Mouse (Mus musculus) limb, embryonic 11.5 days (tissue): ENCODE measurements around the gene Twist1. TPM values are rescaled to one million over a fixed set of nuclear protein-coding genes. Genes with fewer than 3 reads are reported as not detected.

ENCODE experiments used
- ATAC-seq: fragments of 200-750 bp; cut with Nextera tagmentation; 2 replicates; pipeline ENCODE4 v1.8.0; 2017; ENCODE audit warnings: low read depth; ENCODE audit not compliant: insufficient number of reproducible peaks, low FRiP score, low TSS enrichment
- DNase-seq: peaks from one replicate; pipeline ENCODE4 v3.0.0-alpha.2; 2015; ENCODE audit warnings: low spot score
- H3K27ac ChIP-seq: fragments of 300-500 bp; sonication (generic); replicated peaks from 2 replicates; pipeline ENCODE4 v1.5.1; 2014; ENCODE audit warnings: low read depth, mild to moderate bottlenecking, low read length
- H3K27me3 ChIP-seq: fragments of 300-500 bp; sonication (generic); 2 replicates; pipeline ENCODE4 v1.6.1; 2014; ENCODE audit warnings: mild to moderate bottlenecking, low read length, mixed read lengths; ENCODE audit not compliant: control insufficient read depth, insufficient read depth
- H3K36me3 ChIP-seq: fragments of 300-500 bp; sonication (generic); 2 replicates; pipeline ENCODE4 v1.6.1; 2014; ENCODE audit warnings: mild to moderate bottlenecking, low read length, moderate library complexity, mixed read lengths; ENCODE audit not compliant: control insufficient read depth, insufficient read depth
- H3K4me1 ChIP-seq: fragments of 300-500 bp; sonication (generic); 2 replicates; pipeline ENCODE4 v1.6.1; 2014; ENCODE audit warnings: low read length, mixed read lengths; ENCODE audit not compliant: control insufficient read depth, insufficient read depth
- H3K4me2 ChIP-seq: fragments of 300-500 bp; sonication (generic); 2 replicates; pipeline ENCODE4 v1.6.1; 2014; ENCODE audit warnings: low read depth, mild to moderate bottlenecking, moderate library complexity; ENCODE audit not compliant: severe bottlenecking
- H3K4me3 ChIP-seq: fragments of 300-500 bp; sonication (generic); 2 replicates; pipeline ENCODE4 v1.5.1; 2014; ENCODE audit warnings: low read depth, low read length
- H3K9ac ChIP-seq: fragments of 300-500 bp; sonication (generic); 2 replicates; pipeline ENCODE4 v1.6.1; 2014; ENCODE audit warnings: mild to moderate bottlenecking, low read length
- H3K9me3 ChIP-seq: fragments of 300-500 bp; sonication (generic); 2 replicates; pipeline ENCODE4 v1.6.1; 2016; ENCODE audit warnings: low read length; ENCODE audit not compliant: control insufficient read depth
- WGBS: fragments of 180-500 bp; shearing (Covaris S2); extraction: QIAGEN DNeasy Blood & Tissue Kit; methylation state at CpG from one replicate; pipeline ENCODE4 v1.1.7; 2014; 5-methylcytosine and 5-hydroxymethylcytosine counted together
- polyA plus RNA-seq: library from polyadenylated mRNA; unstranded; fragments of >200 nt; fragmentation: Nextera tagmentation; extraction: Ambion mirVana; gene quantifications from 2 replicates; pipeline ENCODE4 v1.2.1, GENCODE M21; 2014

Twist1 gene
- polyA plus RNA-seq, 1 experiment from 2014 or later, result 55.5 TPM

- peak overlapping the region; percentile 60 for H3K4me2 ChIP-seq
- H3K27ac ChIP-seq, result peak overlapping the region; percentile 77
- peak overlapping the region; percentile 35 for H3K9ac ChIP-seq
- 2% methylated on average over 15 of the region's 15 CpGs for WGBS
- H3K36me3 ChIP-seq, result no peaks in the 10 kb centered on the region
- peak; percentile 69 for DNase-seq
- peak; percentile 26; the same call in 1 of the 2 replicates for ATAC-seq
- 0 out of 2 replicates have a peak overlapping the region, but pooled peaks have one; percentile 3 for H3K4me3 ChIP-seq
- H3K4me1 ChIP-seq, result peaks cover 41% of the 10 kb centered on the region
- no peaks in the 10 kb centered on the region for H3K9me3 ChIP-seq
- no peaks in the 10 kb centered on the region for H3K27me3 ChIP-seq
These were observed 6.3 kb downstream of the Twist1 start for GRCm38 (mm10) chr12:33963671-33964369.

DNA sequence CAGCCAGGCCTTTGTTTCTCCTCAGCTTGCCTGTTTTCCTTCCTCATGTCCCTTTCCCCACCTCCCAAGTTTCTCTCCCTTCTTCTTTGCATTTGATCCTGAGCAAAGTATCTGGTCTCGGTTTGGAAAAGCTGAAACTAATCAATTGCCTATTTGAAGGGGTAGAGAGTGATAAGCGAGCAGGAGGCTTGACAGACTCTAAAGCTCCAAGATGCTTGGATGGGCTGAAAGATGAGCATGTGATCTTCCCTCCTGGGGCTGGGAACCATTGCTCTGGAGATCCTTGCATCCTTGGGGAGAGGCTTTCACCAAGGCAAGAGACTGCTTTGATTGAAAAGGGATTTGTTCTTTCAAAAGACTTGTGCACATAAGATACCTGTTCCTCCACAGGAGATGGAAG lies 7.0 kb downstream of the Twist1 start:
- 9% methylated on average over 2 of the region's 2 CpGs for WGBS
- H3K9me3 ChIP-seq, result no peaks in the 10 kb centered on the region
- ATAC-seq, result no peak
- no peak overlapping the region for H3K4me2 ChIP-seq
- no peaks in the 10 kb centered on the region for H3K36me3 ChIP-seq
- no peak overlapping the region for H3K4me3 ChIP-seq
- H3K9ac ChIP-seq, result no peak overlapping the region
- H3K4me1 ChIP-seq, result peaks cover 43% of the 10 kb centered on the region
- H3K27ac ChIP-seq, result no peak overlapping the region
- no peak for DNase-seq
- no peaks in the 10 kb centered on the region for H3K27me3 ChIP-seq

GRCm38 (mm10) chr12:33965661-33966360 lies 8.3 kb downstream of the Twist1 start:
- Histone ChIP-seq H3K9me3 (no peaks in the 10 kb centered on the region), H3K4me3 (no peak overlapping the region), H3K36me3 (no peaks in the 10 kb centered on the region), H3K4me2 (peak overlapping the region; percentile 91; the same call in 1 of the 2 replicates), H3K4me1 (peaks cover 43% of the 10 kb centered on the region), H3K27me3 (no peaks in the 10 kb centered on the region), H3K9ac (peak overlapping the region; percentile 12; the same call in 1 of the 2 replicates), H3K27ac (peak overlapping the region; percentile 80)
- 4% methylated on average over 5 of the region's 5 CpGs for WGBS
- DNase-seq, result peak; percentile 40
- ATAC-seq, result no peak

GRCm38 (mm10) chr12:33966490-33967415 lies 9.3 kb downstream of the Twist1 start:
- Histone ChIP-seq H3K36me3 (no peaks in the 10 kb centered on the region), H3K4me2 (peak overlapping the region; percentile 91), H3K9ac (peak overlapping the region; percentile 63), H3K27me3 (no peaks in the 10 kb centered on the region), H3K4me3 (peak overlapping the region; percentile 29), H3K9me3 (no peaks in the 10 kb centered on the region), H3K4me1 (peaks cover 43% of the 10 kb centered on the region), H3K27ac (peak overlapping the region; percentile 91)
- DNase-seq, result peak; percentile 82
- WGBS, result 2% methylated on average over 35 of the region's 35 CpGs
- peak; percentile 50; the same call in 1 of the 2 replicates for ATAC-seq

DNA sequence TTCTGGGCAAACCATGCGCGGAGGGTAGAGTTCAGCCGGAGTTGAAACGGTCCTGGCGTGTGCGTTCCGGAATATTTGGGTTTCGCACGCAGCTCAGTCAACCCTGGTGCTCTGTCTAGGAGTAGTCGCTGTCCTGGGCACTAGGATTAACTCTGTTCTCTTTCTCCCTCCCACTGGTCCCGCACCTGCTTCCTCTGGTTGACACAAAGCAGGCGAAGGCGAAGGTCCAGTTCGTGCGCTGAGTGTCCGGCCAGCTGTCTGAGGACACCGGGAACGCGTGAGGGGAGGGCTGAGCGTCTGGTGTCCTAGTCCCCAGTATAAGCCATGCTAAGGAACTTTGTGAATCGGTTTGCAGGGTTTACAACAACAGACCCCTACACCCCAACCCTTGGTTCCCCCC lies 10.0 kb downstream of the Twist1 start:
- DNase-seq (no peak), ATAC-seq (peak; percentile 58)
- Histone ChIP-seq H3K9me3 (no peaks in the 10 kb centered on the region), H3K4me1 (peaks cover 40% of the 10 kb centered on the region), H3K27me3 (no peaks in the 10 kb centered on the region), H3K9ac (peak overlapping the region; percentile 63), H3K4me3 (peak overlapping the region; percentile 29), H3K27ac (peak overlapping the region; percentile 91), H3K4me2 (peak overlapping the region; percentile 91), H3K36me3 (no peaks in the 10 kb centered on the region)
- WGBS, result 2% methylated on average over 21 of the region's 21 CpGs

DNA sequence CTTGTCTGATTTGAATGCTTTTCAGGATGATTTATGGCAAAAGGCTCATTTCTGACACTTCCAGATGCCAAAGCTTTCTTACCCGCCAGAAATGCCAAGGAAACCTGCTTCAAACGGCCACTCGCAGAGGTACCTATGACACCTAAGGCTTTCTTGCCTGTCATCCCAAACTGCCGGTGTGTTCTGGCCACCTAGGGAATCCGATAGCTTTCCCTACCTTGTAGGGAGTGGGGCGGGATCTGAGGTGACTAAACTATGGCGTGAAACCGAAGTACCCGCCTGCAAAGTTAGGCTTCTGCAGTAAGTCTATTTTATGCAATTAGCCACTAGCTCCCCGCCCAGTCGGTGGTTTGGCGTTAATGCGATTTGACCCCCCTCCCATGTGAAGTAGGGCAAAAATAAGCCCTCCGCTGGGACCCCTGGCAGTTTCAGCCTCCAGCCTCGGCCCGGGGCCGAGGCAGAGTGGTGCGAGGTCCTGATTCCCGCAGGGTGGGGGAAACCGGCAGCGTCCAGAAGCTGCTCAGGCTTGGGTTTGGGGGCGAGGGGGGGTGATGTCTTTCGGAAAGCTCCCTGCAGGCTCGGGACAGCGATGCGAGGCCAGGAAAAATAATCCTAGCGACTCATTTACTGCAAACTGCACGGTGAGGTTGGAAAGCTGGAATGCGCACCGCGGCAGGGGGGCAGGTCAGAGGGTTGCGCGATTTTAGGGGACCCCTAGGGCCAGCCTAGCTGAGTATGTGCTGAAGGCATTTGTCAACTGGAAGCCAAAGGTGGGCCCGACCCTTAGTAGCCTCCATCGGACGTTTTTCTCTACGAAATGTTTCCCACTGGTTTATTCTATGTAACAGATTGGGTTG lies 10.8 kb downstream of the Twist1 start:
- peak overlapping the region; percentile 8; the same call in 1 of the 2 replicates for H3K27ac ChIP-seq
- DNase-seq (peak; percentile 55), ATAC-seq (peak; percentile 19; the same call in 1 of the 2 replicates)
- peak overlapping the region; percentile 29 for H3K4me3 ChIP-seq
- WGBS, result 1% methylated on average over 37 of the region's 37 CpGs
- no peaks in the 10 kb centered on the region for H3K36me3 ChIP-seq
- peaks cover 37% of the 10 kb centered on the region for H3K4me1 ChIP-seq
- H3K4me2 ChIP-seq, result peak overlapping the region; percentile 91
- H3K27me3 ChIP-seq, result no peaks in the 10 kb centered on the region
- peak overlapping the region; percentile 63 for H3K9ac ChIP-seq
- no peaks in the 10 kb centered on the region for H3K9me3 ChIP-seq

GRCm38 (mm10) chr12:33968898-33969178 lies 11.4 kb downstream of the Twist1 start:
- Histone ChIP-seq H3K27ac (peak overlapping the region; percentile 8; the same call in 1 of the 2 replicates), H3K4me1 (peaks cover 32% of the 10 kb centered on the region), H3K9me3 (no peaks in the 10 kb centered on the region), H3K4me2 (peak overlapping the region; percentile 91), H3K27me3 (no peaks in the 10 kb centered on the region), H3K36me3 (no peaks in the 10 kb centered on the region), H3K4me3 (peak overlapping the region; percentile 29; the same call in 1 of the 2 replicates), H3K9ac (no peak overlapping the region)
- WGBS, result 15% methylated on average over 4 of the region's 4 CpGs
- ATAC-seq (no peak), DNase-seq (no peak)
